Mouse (Mus musculus): ENCODE measurements around the gene Msh2. TPM values are rescaled to one million over a fixed set of nuclear protein-coding genes. Genes with fewer than 3 reads are reported as not detected.
A peak's percentile ranks its signal among the peaks of the same experiment; 100 is the strongest.
"Not testable (repeated sequence)": the region's sequence is repeated elsewhere in the genome, so short reads cannot be mapped to it uniquely, and the experiment has no call there.

Msh2 gene
- polyA plus RNA-seq (2015; fragmentation: Nextera tagmentation; extraction: Ambion mirVana): 63.7 and 74.5 TPM in 2 replicates

- H3K27me3 ChIP-seq (replicated peaks): no peaks in the 10 kb centered on the region
- H3K9ac ChIP-seq: peak within 1 kb of the TSS; percentile 86
- H3K36me3 ChIP-seq: no peaks in the 10 kb centered on the region
- peak within 1 kb of the TSS; percentile 92 for H3K4me3 ChIP-seq (replicated peaks)
- H3K4me2 ChIP-seq (replicated peaks): peak within 1 kb of the TSS; percentile 74
- WGBS: under 1% methylated on average over 44 of the region's 44 CpGs
- ATAC-seq: peak; percentile 99
- no peaks in the 10 kb centered on the region for H3K9me3 ChIP-seq
- H3K4me1 ChIP-seq (replicated peaks): peaks cover 7% of the 10 kb centered on the region
- peak within 1 kb of the TSS; percentile 86 for H3K27ac ChIP-seq
Measured at GRCm38 (mm10) chr17:87671890-87672660, at the start of gene Msh2. Gene Msh2 (plus strand): TSS chr17:87672330.

GRCm38 (mm10) chr17:87625510-87626086, 46.5 kb upstream of the Msh2 start:
- H3K36me3 ChIP-seq: no peaks in the 10 kb centered on the region
- H3K4me2 ChIP-seq (replicated peaks): 0 out of 2 replicates have a peak overlapping the region, but pooled peaks have one; percentile 19
- peak; percentile 67 for ATAC-seq
- H3K27me3 ChIP-seq (replicated peaks): no peaks in the 10 kb centered on the region
- no peak overlapping the region for H3K9ac ChIP-seq
- H3K9me3 ChIP-seq: no peaks in the 10 kb centered on the region
- peak overlapping the region; percentile 88 for H3K27ac ChIP-seq
- no peak overlapping the region for H3K4me3 ChIP-seq (replicated peaks)
- 27% methylated on average over 3 of the region's 3 CpGs for WGBS
- 0 out of 2 replicates have a peak, but pooled peaks cover 4% of the 10 kb centered on the region for H3K4me1 ChIP-seq (replicated peaks)

- no peaks in the 10 kb centered on the region for H3K9me3 ChIP-seq
- H3K4me3 ChIP-seq (replicated peaks): no peak overlapping the region
- peak; percentile 92 for ATAC-seq
- H3K4me1 ChIP-seq (replicated peaks): 0 out of 2 replicates have a peak, but pooled peaks cover 4% of the 10 kb centered on the region
- no peak overlapping the region for H3K9ac ChIP-seq
- H3K27ac ChIP-seq: peak overlapping the region; percentile 87
- no peak overlapping the region for H3K4me2 ChIP-seq (replicated peaks)
- no peaks in the 10 kb centered on the region for H3K27me3 ChIP-seq (replicated peaks)
- 64% methylated on average over 5 of the region's 5 CpGs for WGBS
- no peaks in the 10 kb centered on the region for H3K36me3 ChIP-seq
Measured at GRCm38 (mm10) chr17:87628144-87628543, 44.0 kb upstream of the Msh2 start.

GRCm38 (mm10) chr17:87628706-87629105, 43.4 kb upstream of the Msh2 start:
- H3K4me1 ChIP-seq (replicated peaks): 0 out of 2 replicates have a peak, but pooled peaks cover 4% of the 10 kb centered on the region
- WGBS: 57% methylated on average over 7 of the region's 7 CpGs
- peak; percentile 1; the same call in 1 of the 2 replicates for ATAC-seq
- no peak overlapping the region for H3K4me2 ChIP-seq (replicated peaks)
- no peaks in the 10 kb centered on the region for H3K9me3 ChIP-seq
- no peaks in the 10 kb centered on the region for H3K27me3 ChIP-seq (replicated peaks)
- no peak overlapping the region for H3K4me3 ChIP-seq (replicated peaks)
- H3K36me3 ChIP-seq: no peaks in the 10 kb centered on the region
- no peak overlapping the region for H3K9ac ChIP-seq
- peak overlapping the region; percentile 87 for H3K27ac ChIP-seq

- peak overlapping the region; percentile 76 for H3K4me2 ChIP-seq (replicated peaks)
- 4% methylated on average over 22 of the region's 22 CpGs for WGBS
- peak overlapping the region; percentile 71 for H3K9ac ChIP-seq
- H3K36me3 ChIP-seq: peaks cover 2% of the 10 kb centered on the region; the same call in 1 of the 2 replicates
- H3K27ac ChIP-seq: peak overlapping the region; percentile 88
- H3K4me3 ChIP-seq (replicated peaks): peak overlapping the region; percentile 58
- ATAC-seq: peak; percentile 51
- H3K9me3 ChIP-seq: no peaks in the 10 kb centered on the region
- peaks cover 9% of the 10 kb centered on the region for H3K27me3 ChIP-seq (replicated peaks)
- H3K4me1 ChIP-seq (replicated peaks): no peaks in the 10 kb centered on the region; the same call in 1 of the 2 replicates
Measured at GRCm38 (mm10) chr17:87637056-87637389, 35.1 kb upstream of the Msh2 start.

- Histone ChIP-seq H3K4me3 (replicated peaks) (peak overlapping the region; percentile 58), H3K27ac (no peak overlapping the region), H3K9me3 (no peaks in the 10 kb centered on the region), H3K27me3 (replicated peaks) (peaks cover 9% of the 10 kb centered on the region), H3K4me2 (replicated peaks) (peak overlapping the region; percentile 51), H3K36me3 (peaks cover 2% of the 10 kb centered on the region; the same call in 1 of the 2 replicates), H3K4me1 (replicated peaks) (no peaks in the 10 kb centered on the region; the same call in 1 of the 2 replicates), H3K9ac (peak overlapping the region; percentile 23)
- WGBS: 65% methylated on average over 5 of the region's 5 CpGs
- ATAC-seq: no peak
Measured at GRCm38 (mm10) chr17:87639242-87639641, 32.9 kb upstream of the Msh2 start.

- Histone ChIP-seq H3K9me3 (no peaks in the 10 kb centered on the region), H3K4me2 (replicated peaks) (peak overlapping the region; percentile 31; the same call in 1 of the 2 replicates), H3K9ac (no peak overlapping the region), H3K27me3 (replicated peaks) (peaks cover 9% of the 10 kb centered on the region), H3K36me3 (peaks cover 2% of the 10 kb centered on the region; the same call in 1 of the 2 replicates), H3K4me3 (replicated peaks) (no peak overlapping the region), H3K27ac (no peak overlapping the region), H3K4me1 (replicated peaks) (no peaks in the 10 kb centered on the region; the same call in 1 of the 2 replicates)
- no peak for ATAC-seq
- 88% methylated on average over 27 of the region's 27 CpGs for WGBS
Measured at GRCm38 (mm10) chr17:87640272-87640671, 31.9 kb upstream of the Msh2 start.

- H3K4me3 ChIP-seq (replicated peaks): no peak overlapping the region
- WGBS: 78% methylated on average over 12 of the region's 12 CpGs
- no peak for ATAC-seq
- peaks cover 2% of the 10 kb centered on the region; the same call in 1 of the 2 replicates for H3K36me3 ChIP-seq
- peaks cover 9% of the 10 kb centered on the region for H3K27me3 ChIP-seq (replicated peaks)
- H3K4me2 ChIP-seq (replicated peaks): 0 out of 2 replicates have a peak overlapping the region, but pooled peaks have one; percentile 31
- no peak overlapping the region for H3K9ac ChIP-seq
- no peak overlapping the region for H3K27ac ChIP-seq
- H3K9me3 ChIP-seq: no peaks in the 10 kb centered on the region
- no peaks in the 10 kb centered on the region; the same call in 1 of the 2 replicates for H3K4me1 ChIP-seq (replicated peaks)
Measured at GRCm38 (mm10) chr17:87641006-87641405, 31.1 kb upstream of the Msh2 start.

GRCm38 (mm10) chr17:87642744-87643143, 29.4 kb upstream of the Msh2 start:
- H3K36me3 ChIP-seq: peaks cover 2% of the 10 kb centered on the region; the same call in 1 of the 2 replicates
- 83% methylated on average over 8 of the region's 8 CpGs for WGBS
- H3K4me3 ChIP-seq (replicated peaks): no peak overlapping the region
- no peak overlapping the region for H3K4me2 ChIP-seq (replicated peaks)
- H3K9me3 ChIP-seq: no peaks in the 10 kb centered on the region
- no peak overlapping the region for H3K9ac ChIP-seq
- peaks cover 3% of the 10 kb centered on the region for H3K27me3 ChIP-seq (replicated peaks)
- no peak for ATAC-seq
- no peaks in the 10 kb centered on the region for H3K4me1 ChIP-seq (replicated peaks)
- no peak overlapping the region for H3K27ac ChIP-seq

GRCm38 (mm10) chr17:87655616-87656015, 16.5 kb upstream of the Msh2 start:
- H3K27ac ChIP-seq; H3K4me1 ChIP-seq (replicated peaks); H3K4me3 ChIP-seq (replicated peaks); H3K9ac ChIP-seq; ATAC-seq; H3K4me2 ChIP-seq (replicated peaks); H3K9me3 ChIP-seq; H3K27me3 ChIP-seq (replicated peaks); H3K36me3 ChIP-seq: not testable (repeated sequence)
- 91% methylated on average over 5 of the region's 5 CpGs for WGBS

- H3K27me3 ChIP-seq (replicated peaks); H3K4me2 ChIP-seq (replicated peaks); H3K27ac ChIP-seq; H3K9ac ChIP-seq; H3K36me3 ChIP-seq; H3K9me3 ChIP-seq; ATAC-seq; H3K4me3 ChIP-seq (replicated peaks); H3K4me1 ChIP-seq (replicated peaks): not testable (repeated sequence)
- WGBS: 88% methylated on average over 9 of the region's 9 CpGs
Measured at GRCm38 (mm10) chr17:87661958-87662573, 10.1 kb upstream of the Msh2 start.

GRCm38 (mm10) chr17:87664238-87664637, 7.9 kb upstream of the Msh2 start:
- Histone ChIP-seq H3K4me1 (replicated peaks) (no peaks in the 10 kb centered on the region), H3K9me3 (no peaks in the 10 kb centered on the region), H3K27ac (no peak overlapping the region), H3K4me2 (replicated peaks) (no peak overlapping the region), H3K4me3 (replicated peaks) (no peak overlapping the region), H3K36me3 (no peaks in the 10 kb centered on the region), H3K27me3 (replicated peaks) (no peaks in the 10 kb centered on the region), H3K9ac (no peak overlapping the region)
- no peak for ATAC-seq

Data from intestine, embryonic 15.5 days (tissue).